Mouse (Mus musculus) cerebral cortex, adult 2 months (tissue): ENCODE measurements around the gene Zfp692.

Experiments
- WGBS: fragments of 180-500 bp; shearing (Covaris S2); methylation state at CpG from one replicate; pipeline ENCODE4 v1.1.7; 2018; 5-methylcytosine and 5-hydroxymethylcytosine counted together

Zfp692 gene

GRCm38 (mm10) chr11:58306860-58307308 lies at the start of gene Zfp692:
Gene Zfp692 (plus strand): TSS chr11:58307069.
- under 1% methylated on average over 34 of the region's 34 CpGs for WGBS

GRCm38 (mm10) chr11:58257816-58258215 lies 49.1 kb upstream of the Zfp692 start:
- 87% methylated on average over 5 of the region's 5 CpGs for WGBS

- WGBS, result 85% methylated on average over 4 of the region's 4 CpGs
These were observed 46.7 kb upstream of the Zfp692 start for GRCm38 (mm10) chr11:58260156-58260555.

GRCm38 (mm10) chr11:58261826-58262225 lies 45.0 kb upstream of the Zfp692 start:
- WGBS, result 92% methylated on average over 4 of the region's 4 CpGs

DNA sequence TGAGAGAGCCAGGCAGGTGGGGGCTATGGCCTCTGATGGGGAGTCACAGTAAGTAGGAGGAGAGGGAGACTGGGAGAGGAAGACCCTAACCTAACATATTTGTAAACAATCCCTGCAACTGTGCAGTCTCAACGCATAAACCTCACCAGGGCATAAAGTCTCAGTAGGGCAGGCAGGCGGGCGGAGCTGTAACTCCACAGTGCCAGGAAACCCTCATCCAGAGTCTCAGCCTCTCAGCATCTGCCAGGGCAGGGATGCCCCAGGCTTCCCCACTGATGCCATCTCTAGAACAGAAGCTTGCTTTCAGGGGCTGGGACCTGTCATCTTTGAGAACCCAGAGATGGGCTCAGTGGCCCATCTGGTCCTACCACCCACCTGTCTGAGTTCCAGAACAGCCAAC lies 44.5 kb upstream of the Zfp692 start:
- WGBS, result 85% methylated on average over 3 of the region's 3 CpGs

- 85% methylated on average over 2 of the region's 2 CpGs for WGBS
These were observed 43.4 kb upstream of the Zfp692 start for GRCm38 (mm10) chr11:58263516-58263915.

DNA sequence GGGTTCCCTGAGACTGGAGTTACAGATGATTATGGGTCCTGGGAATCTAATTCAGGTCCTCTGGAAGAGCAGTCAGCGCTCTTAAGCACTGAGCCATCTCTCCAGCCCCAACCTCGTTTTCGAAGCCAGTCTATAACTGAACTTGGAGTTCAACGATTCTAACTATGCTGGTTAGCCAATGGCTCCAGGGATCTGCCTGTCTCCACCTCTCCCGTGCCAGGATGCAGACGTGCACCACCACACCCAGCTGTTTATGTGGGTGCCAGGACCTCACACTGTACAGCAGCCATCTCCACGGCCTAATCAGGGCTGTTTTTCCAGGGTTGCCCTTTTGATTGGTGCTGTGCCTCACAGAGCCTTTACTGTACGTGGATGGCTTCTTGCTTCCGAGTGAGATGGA lies 42.3 kb upstream of the Zfp692 start:
- WGBS, result 86% methylated on average over 9 of the region's 9 CpGs

GRCm38 (mm10) chr11:58268285-58268684 lies 38.6 kb upstream of the Zfp692 start:
- WGBS, result 96% methylated on average over 3 of the region's 3 CpGs

GRCm38 (mm10) chr11:58274572-58274971 lies 32.3 kb upstream of the Zfp692 start, which contains the start of gene 4930438A08Rik:
Gene 4930438A08Rik (plus strand): TSS chr11:58274799.
- WGBS, result 57% methylated on average over 2 of the region's 2 CpGs

DNA sequence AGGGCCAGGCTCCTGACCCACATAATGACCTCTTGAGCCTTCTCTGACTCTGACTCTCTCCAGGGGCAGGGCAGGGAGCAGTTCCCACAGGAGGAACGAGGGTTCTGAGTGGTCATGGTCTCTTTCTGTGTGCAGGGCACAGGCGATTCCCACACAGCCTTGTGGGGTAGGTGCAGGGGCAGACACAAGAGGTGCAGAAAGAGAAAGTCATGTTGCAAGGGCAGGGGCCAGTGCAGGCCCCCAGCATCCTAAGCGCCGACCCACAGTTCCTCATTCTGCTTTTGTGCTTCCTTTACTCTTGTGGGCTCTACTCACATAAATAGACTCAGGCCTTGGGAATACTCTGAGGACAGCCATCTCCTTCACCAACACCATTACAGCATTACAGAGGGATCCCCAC lies 31.1 kb upstream of the Zfp692 start:
- WGBS, result 79% methylated on average over 4 of the region's 4 CpGs

DNA sequence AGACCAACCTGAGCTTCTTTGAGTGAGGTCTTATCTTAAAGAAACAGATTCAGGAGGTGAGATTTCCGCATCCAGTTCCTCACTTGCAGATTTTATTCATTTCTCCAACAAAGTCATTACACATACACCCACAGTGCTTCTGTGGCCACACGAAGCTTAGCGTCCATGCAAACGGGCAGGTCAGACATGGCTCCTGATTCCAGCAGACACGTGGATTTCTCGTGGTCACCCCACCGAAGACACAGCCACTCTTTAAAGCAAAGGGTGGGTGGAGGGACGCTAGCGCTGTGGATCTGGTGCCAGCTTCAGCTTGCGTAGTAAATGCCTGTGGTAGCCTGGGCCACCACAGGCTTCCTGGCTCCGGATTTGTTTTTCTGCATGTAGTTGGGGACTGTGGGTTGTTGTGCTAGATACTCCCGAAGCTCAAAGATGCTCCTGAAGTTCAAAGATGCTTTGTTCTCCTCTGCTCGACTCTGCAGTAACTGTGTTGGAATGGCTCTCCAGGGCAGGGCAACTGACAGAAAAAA lies 24.8 kb upstream of the Zfp692 start:
- 82% methylated on average over 13 of the region's 13 CpGs for WGBS

DNA sequence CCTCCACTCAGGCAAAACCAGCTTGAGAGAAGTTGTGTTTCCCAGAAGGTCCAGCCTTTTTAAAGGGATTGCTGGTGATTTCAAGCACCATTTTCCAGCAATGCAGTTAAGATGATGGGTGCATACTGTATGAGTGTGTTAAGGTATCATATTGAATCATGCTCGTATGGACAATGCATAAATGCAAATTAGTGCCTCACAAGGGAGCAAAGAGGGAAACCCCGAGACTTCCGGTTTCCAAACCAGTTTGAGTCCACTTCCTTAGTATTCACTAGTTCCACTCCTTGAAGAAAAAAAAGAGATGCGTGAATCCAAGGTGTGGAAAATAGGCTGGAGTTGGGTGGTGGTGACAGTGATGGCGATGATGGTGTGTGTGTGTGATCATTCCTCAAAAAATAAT lies 24.4 kb upstream of the Zfp692 start:
- 87% methylated on average over 5 of the region's 5 CpGs for WGBS

- 80% methylated on average over 9 of the region's 9 CpGs for WGBS
These were observed 16.7 kb upstream of the Zfp692 start for GRCm38 (mm10) chr11:58289992-58290682.

- 89% methylated on average over 4 of the region's 4 CpGs for WGBS
These were observed 16.1 kb upstream of the Zfp692 start for GRCm38 (mm10) chr11:58290812-58291211.

DNA sequence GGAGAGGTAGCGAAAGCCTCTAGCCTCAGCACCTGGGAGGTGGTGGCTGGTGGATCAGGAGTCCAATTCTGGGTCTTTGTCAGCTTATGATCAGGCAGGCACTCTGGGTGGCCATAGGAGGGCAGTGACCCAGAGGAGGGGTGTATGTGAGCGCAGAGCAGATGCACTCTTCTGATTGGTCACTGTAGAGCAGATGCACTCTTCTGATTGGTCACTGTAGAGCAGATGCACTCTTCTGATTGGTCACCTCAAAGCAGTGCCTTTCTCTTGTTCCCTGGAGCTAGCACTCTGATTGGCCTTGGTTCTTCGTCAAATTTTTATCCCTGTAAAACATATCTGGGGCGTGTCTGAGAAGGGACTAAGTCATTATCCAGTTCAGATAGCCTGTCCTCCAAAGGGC lies 14.1 kb upstream of the Zfp692 start:
- 63% methylated on average over 4 of the region's 4 CpGs for WGBS

DNA sequence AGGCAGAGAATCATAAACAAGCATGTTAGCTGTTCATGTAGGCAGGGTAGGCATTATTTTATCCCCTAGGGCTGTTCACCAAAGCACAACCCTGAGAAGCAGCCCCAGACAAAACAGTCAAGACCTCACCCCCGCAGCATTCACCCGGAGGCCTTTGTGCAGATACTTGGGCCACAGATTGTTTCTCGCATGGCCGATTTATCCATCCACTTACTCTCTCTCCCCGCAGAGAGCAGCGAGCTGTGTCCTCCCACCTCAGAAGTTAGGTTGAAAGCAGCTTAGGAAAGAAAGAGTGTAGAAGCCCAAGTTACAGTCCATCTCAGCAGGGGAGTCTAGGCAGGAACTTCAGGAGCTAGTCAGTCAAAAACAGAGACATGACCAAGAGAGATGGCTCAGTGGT lies 9.5 kb upstream of the Zfp692 start:
- 60% methylated on average over 6 of the region's 6 CpGs for WGBS

DNA sequence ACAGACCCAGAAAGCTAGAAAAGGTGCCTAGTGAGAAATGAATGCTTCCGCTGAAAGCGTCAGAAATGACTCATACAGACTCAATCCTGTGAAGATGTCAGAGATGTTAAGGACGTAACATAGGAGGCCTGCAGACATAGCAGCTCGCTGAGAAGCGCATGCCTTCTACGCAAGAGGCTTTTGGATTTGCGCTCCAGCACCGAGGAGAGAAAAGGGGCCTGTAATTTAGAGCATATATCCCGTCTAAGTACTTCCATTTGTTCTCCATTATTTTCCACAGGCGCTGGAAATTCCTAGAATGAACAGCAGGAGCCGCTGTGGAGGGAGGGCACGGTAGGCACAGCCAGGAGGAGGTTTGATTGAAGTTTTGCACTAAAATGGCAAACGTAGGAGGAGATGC lies 5.8 kb upstream of the Zfp692 start:
- WGBS, result 11% methylated on average over 13 of the region's 13 CpGs

DNA sequence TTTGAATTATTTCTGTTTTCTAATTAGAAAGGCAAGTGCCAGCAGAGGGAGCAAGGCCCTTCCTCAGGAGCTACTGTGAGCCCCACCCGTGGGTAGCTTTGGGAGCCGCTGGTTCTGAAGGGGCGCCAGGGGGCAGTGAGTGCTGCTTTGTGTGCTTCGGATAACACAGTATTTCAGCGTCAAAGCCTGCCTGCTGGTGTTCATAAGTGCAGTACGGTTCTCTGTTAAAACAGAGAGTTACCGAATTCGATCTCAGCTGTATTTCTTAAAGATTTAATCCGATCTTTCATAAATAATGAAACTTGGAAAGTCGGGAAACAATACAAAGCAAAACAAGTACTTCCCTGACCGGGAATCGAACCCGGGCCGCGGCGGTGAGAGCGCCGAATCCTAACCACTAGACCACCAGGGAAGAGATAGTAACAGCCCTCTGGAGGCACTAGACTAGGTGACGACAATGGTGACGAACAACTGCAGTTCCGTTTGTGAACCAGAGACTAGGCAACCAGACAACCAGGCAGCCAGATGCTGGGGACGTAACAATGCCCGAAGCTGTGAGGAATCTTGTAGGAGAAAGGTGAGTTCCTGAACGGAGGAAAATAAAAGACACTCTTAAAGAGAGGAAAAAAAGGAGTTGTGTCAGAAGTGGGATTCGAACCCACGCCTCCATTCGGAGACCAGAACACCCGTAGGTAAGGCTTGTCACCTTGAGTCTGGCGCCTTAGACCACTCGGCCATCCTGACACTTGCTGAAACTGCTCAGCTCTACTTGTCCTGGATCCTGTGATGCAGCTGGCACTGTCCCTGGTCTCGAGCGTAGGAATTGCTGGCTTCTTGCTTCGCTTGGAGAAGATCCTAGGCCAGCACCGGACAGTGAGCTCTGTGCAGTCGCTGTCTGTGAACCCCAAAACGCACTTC lies 4.8 kb upstream of the Zfp692 start:
- WGBS, result under 1% methylated on average over 36 of the region's 36 CpGs

DNA sequence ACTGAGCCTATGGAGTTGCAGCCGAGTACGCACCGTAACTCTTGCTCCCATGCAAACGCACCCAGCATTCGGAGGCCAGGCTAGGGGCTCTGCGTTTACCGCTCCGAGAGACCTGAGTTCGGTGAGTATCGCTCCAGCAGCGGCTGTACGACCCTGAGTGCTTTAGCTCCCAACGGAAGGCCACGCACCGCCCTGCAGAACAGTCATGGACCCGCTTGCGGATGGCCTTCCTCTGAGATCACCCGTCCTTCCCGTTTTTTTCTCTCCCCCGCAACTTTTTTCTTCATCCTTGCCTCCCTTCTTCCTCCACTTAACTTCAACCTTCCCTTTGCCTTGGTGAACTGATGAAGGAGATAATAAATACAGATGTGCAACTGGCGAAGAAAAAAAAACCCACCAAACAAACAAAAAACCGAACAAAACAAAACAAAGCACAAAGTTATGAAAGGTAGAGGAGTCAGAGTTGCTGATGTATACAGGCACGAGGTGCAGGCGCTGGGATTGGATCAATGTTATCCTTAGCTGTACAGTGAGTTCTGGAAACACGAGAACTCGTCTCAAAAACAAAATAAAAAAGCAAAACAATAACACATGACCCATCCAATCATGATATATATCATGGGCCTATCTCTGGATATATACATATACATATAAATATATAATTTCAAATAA lies 4.0 kb upstream of the Zfp692 start:
- WGBS, result 1% methylated on average over 26 of the region's 26 CpGs

DNA sequence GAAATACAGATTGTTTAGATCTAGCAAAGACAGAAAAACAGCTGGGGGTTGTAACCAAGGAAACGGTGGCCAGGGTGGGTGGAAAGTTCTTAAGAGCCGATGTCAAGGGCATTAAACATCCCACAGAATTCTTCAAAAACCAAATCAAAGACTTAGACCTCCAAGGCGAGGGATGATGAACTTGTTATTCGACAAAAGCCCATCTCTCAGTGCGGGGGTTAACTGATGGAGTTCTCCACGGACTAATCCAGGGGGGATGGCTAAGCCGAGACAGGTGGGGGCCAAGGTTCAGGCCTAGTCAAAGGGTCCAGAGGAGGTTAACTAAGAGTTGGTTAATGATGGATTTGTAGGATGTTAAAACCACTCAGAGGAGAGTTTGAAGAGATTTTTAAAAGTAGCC lies 3.3 kb upstream of the Zfp692 start:
- WGBS, result 19% methylated on average over 7 of the region's 7 CpGs

GRCm38 (mm10) chr11:58305299-58305698 lies 1.6 kb upstream of the Zfp692 start:
- WGBS, result 95% methylated on average over 8 of the region's 8 CpGs
